Mouse (Mus musculus) hindbrain, embryonic 14.5 days (tissue): Measurements from ENCODE around the gene Gpr19. TPM values are rescaled to one million over a fixed set of nuclear protein-coding genes. Genes with fewer than 3 reads are reported as not detected.
A peak's percentile ranks its signal among the peaks of the same experiment; 100 is the strongest.

Source experiments
- ATAC-seq: fragments of 200-750 bp; cut with Nextera tagmentation; 2 replicates; pipeline ENCODE4 v1.8.0; 2017; ENCODE audit warnings: moderate number of reproducible peaks, mild to moderate bottlenecking, moderate TSS enrichment, moderate library complexity; ENCODE audit not compliant: low FRiP score
- DNase-seq: peaks from one replicate; pipeline ENCODE4 v3.0.0-alpha.2; 2015; ENCODE audit warnings: low spot score
- H3K27ac ChIP-seq: fragments of 300-500 bp; sonication (generic); 2 replicates; pipeline ENCODE4 v1.5.1; 2014; ENCODE audit warnings: mild to moderate bottlenecking, moderate library complexity
- H3K27me3 ChIP-seq: fragments of 300-500 bp; sonication (generic); 2 replicates; pipeline ENCODE4 v1.6.1; 2014; ENCODE audit warnings: mild to moderate bottlenecking, low read length, mixed read lengths; ENCODE audit not compliant: control insufficient read depth, insufficient read depth
- H3K36me3 ChIP-seq: fragments of 300-500 bp; sonication (generic); replicated peaks from 2 replicates; pipeline ENCODE4 v1.6.1; 2014; ENCODE audit not compliant: control insufficient read depth, insufficient read depth
- H3K4me1 ChIP-seq: fragments of 300-500 bp; sonication (generic); replicated peaks from 2 replicates; pipeline ENCODE4 v1.6.1; 2014; ENCODE audit warnings: antibody characterized with exemption, low read length, mixed read lengths; ENCODE audit not compliant: control insufficient read depth, insufficient read depth
- H3K4me2 ChIP-seq: fragments of 300-500 bp; sonication (generic); replicated peaks from 2 replicates; pipeline ENCODE4 v1.6.1; 2014; ENCODE audit warnings: mild to moderate bottlenecking, moderate library complexity
- H3K4me3 ChIP-seq: fragments of 300-500 bp; sonication (generic); replicated peaks from 2 replicates; pipeline ENCODE4 v1.5.1; 2014; ENCODE audit warnings: mild to moderate bottlenecking, low read length
- H3K9ac ChIP-seq: fragments of 300-500 bp; sonication (generic); 2 replicates; pipeline ENCODE4 v1.6.1; 2014
- H3K9me3 ChIP-seq: fragments of 300-500 bp; sonication (generic); 2 replicates; pipeline ENCODE4 v1.6.1; 2016; ENCODE audit warnings: low read length; ENCODE audit not compliant: control insufficient read depth
- WGBS: fragments of 180-500 bp; shearing (Covaris S2); extraction: QIAGEN DNeasy Blood & Tissue Kit; methylation state at CpG from one replicate; pipeline ENCODE4 v1.1.7; 2014; 5-methylcytosine and 5-hydroxymethylcytosine counted together
- polyA plus RNA-seq: library from polyadenylated mRNA; unstranded; fragments of >200 nt; fragmentation: Nextera tagmentation; extraction: Ambion mirVana; gene quantifications from 2 replicates; pipeline ENCODE4 v1.2.1, GENCODE M21; 2014

Gpr19 gene
- polyA plus RNA-seq, 1 experiment from 2014 or later, result 34.0 TPM

GRCm38 (mm10) chr6:134885515-134885914 is 12.9 kb downstream of the Gpr19 start:
- H3K4me2 ChIP-seq, result peak overlapping the region; percentile 61
- H3K9ac ChIP-seq, result no peak overlapping the region
- peaks cover 50% of the 10 kb centered on the region for H3K4me1 ChIP-seq
- WGBS, result 96% methylated on average over 2 of the region's 2 CpGs
- no peak overlapping the region; the same call in 1 of the 2 replicates for H3K4me3 ChIP-seq
- ATAC-seq (no peak), DNase-seq (no peak)
- H3K9me3 ChIP-seq, result no peaks in the 10 kb centered on the region
- H3K36me3 ChIP-seq, result no peaks in the 10 kb centered on the region
- H3K27me3 ChIP-seq, result no peaks in the 10 kb centered on the region
- no peak overlapping the region for H3K27ac ChIP-seq

GRCm38 (mm10) chr6:134883661-134884060 is 14.7 kb downstream of the Gpr19 start:
- no peak for ATAC-seq
- H3K4me1 ChIP-seq, result peaks cover 40% of the 10 kb centered on the region

DNA sequence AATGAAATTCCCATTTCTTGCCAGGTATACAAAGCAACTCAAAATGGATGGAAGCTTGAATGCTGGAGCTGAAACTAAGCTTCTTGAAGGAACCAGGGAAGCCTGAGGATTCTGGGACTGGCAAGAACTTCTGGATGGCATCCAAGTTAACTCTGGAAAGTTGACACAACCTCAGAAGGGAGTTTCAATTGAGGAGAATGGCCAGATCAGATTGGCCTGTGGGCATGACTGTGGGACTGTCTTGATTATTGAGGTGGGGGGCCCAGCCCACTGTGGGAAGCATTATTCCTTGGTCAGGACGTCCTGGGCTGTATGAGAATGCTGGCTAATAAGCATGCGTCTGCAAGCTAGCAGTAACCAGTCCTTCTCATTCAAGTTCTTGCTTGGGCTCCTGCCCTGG is 18.3 kb downstream of the Gpr19 start:
- Histone ChIP-seq H3K27ac (no peak overlapping the region), H3K9ac (no peak overlapping the region), H3K27me3 (no peaks in the 10 kb centered on the region), H3K4me2 (no peak overlapping the region), H3K9me3 (no peaks in the 10 kb centered on the region), H3K4me3 (no peak overlapping the region), H3K36me3 (peaks cover 13% of the 10 kb centered on the region), H3K4me1 (peaks cover 20% of the 10 kb centered on the region)
- DNase-seq, result no peak
- no peak for ATAC-seq
- WGBS, result 53% methylated on average over 2 of the region's 2 CpGs

More at GRCm38 (mm10) chr6:134883661-134884060, 14.7 kb downstream of the Gpr19 start:
- H3K9ac ChIP-seq, result no peak overlapping the region
- H3K27me3 ChIP-seq, result no peaks in the 10 kb centered on the region
- H3K4me2 ChIP-seq, result no peak overlapping the region
- WGBS, result 85% methylated on average over 4 of the region's 4 CpGs
- H3K9me3 ChIP-seq, result no peaks in the 10 kb centered on the region
- DNase-seq, result no peak
- H3K27ac ChIP-seq, result no peak overlapping the region
- H3K36me3 ChIP-seq, result no peaks in the 10 kb centered on the region
- no peak overlapping the region for H3K4me3 ChIP-seq

GRCm38 (mm10) chr6:134879556-134879955 is 18.8 kb downstream of the Gpr19 start:
- H3K9ac ChIP-seq, result no peak overlapping the region
- H3K27ac ChIP-seq, result no peak overlapping the region
- H3K4me2 ChIP-seq, result no peak overlapping the region
- peaks cover 15% of the 10 kb centered on the region; the same call in 1 of the 2 replicates for H3K4me1 ChIP-seq
- DNase-seq, result no peak
- H3K4me3 ChIP-seq, result no peak overlapping the region
- peaks cover 17% of the 10 kb centered on the region for H3K36me3 ChIP-seq
- H3K9me3 ChIP-seq, result no peaks in the 10 kb centered on the region
- no peak for ATAC-seq
- no peaks in the 10 kb centered on the region for H3K27me3 ChIP-seq
- WGBS, result 86% methylated on average over 5 of the region's 5 CpGs

DNA sequence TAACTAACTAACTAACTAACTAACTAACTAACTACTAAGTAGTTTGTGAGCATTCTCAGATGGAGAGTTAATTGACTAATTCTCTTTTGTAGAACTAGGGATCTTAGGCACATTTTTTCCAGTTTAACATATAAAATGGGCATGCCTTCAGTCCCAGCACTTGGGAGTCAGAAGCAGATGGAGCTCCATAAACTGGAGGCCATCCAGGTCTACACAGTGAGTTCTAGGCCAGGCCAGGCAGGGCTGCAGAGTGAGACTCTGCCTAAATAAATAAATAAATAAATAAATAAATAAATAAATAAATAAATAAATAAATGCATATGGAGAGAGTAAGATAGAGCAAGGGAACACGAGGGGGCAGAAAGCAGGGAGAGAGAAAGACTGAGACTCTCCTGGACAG is 20.5 kb downstream of the Gpr19 start:
- DNase-seq (no peak), ATAC-seq (no peak)
- H3K9ac ChIP-seq, result no peak overlapping the region

GRCm38 (mm10) chr6:134877276-134877675 is 21.1 kb downstream of the Gpr19 start:
- Histone ChIP-seq H3K4me2 (no peak overlapping the region), H3K27ac (no peak overlapping the region), H3K9ac (no peak overlapping the region), H3K27me3 (no peaks in the 10 kb centered on the region), H3K36me3 (peaks cover 24% of the 10 kb centered on the region), H3K4me1 (peaks cover 7% of the 10 kb centered on the region; the same call in 1 of the 2 replicates), H3K9me3 (no peaks in the 10 kb centered on the region), H3K4me3 (no peak overlapping the region)
- WGBS, result 96% methylated on average over 4 of the region's 4 CpGs
- ATAC-seq (no peak), DNase-seq (no peak)

More for the DNA sequence above, 20.5 kb downstream of the Gpr19 start:
- no peak overlapping the region for H3K4me2 ChIP-seq
- no peaks in the 10 kb centered on the region for H3K9me3 ChIP-seq
- H3K27ac ChIP-seq, result no peak overlapping the region
- H3K4me3 ChIP-seq, result no peak overlapping the region
- H3K4me1 ChIP-seq, result peaks cover 7% of the 10 kb centered on the region; the same call in 1 of the 2 replicates
- peaks cover 24% of the 10 kb centered on the region for H3K36me3 ChIP-seq
- no peaks in the 10 kb centered on the region for H3K27me3 ChIP-seq
- 72% methylated on average over 1 of the region's 1 CpGs for WGBS

DNA sequence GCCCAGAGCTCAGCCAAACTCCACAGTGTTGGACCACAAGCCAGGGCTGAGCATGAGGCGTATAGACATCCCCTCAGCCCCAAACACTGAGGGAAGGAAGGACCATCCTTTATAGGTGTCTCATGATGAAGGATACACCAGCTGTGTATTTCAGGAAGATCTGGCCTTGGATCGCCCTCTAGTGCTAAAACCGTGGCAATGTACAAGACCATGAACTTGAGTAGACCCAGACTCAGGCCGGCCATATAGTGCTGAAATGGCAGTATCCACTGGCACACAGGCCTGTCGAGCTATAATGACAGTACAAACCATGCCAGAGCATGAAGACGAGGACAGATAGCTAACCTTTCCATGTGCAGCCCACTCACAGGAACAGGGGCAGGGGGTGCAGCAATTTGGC is 21.6 kb downstream of the Gpr19 start:
- peaks cover 24% of the 10 kb centered on the region for H3K36me3 ChIP-seq
- no peak overlapping the region for H3K9ac ChIP-seq
- H3K4me3 ChIP-seq, result no peak overlapping the region
- peaks cover 7% of the 10 kb centered on the region; the same call in 1 of the 2 replicates for H3K4me1 ChIP-seq
- H3K27ac ChIP-seq, result no peak overlapping the region
- DNase-seq, result no peak
- ATAC-seq, result no peak
- no peak overlapping the region for H3K4me2 ChIP-seq
- H3K27me3 ChIP-seq, result no peaks in the 10 kb centered on the region
- H3K9me3 ChIP-seq, result no peaks in the 10 kb centered on the region
- WGBS, result 82% methylated on average over 6 of the region's 6 CpGs

DNA sequence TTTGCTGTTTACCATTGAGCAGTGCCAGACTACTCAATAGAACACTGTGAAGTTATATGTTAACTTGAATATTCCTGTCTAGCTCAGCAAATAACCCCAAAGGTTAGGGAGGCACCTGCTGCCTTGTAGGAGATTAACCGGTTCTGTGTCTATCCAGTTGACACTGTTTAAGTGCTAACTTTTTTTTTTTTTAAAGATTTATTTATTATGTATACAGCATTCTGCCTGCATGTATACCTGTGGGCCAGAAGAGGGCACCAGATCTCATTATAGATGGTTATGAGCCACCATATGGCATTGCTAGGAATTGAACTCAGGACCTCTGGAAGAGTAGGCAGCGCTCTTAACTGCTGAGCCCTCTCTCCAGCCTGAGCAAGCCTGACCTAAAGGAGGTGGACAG is 25.4 kb downstream of the Gpr19 start:
- Histone ChIP-seq H3K9ac (no peak overlapping the region), H3K27ac (no peak overlapping the region), H3K4me1 (no peaks in the 10 kb centered on the region), H3K4me2 (no peak overlapping the region), H3K27me3 (no peaks in the 10 kb centered on the region), H3K36me3 (peaks cover 57% of the 10 kb centered on the region), H3K9me3 (no peaks in the 10 kb centered on the region), H3K4me3 (no peak overlapping the region)
- ATAC-seq, result no peak
- DNase-seq, result no peak
- 92% methylated on average over 2 of the region's 2 CpGs for WGBS

DNA sequence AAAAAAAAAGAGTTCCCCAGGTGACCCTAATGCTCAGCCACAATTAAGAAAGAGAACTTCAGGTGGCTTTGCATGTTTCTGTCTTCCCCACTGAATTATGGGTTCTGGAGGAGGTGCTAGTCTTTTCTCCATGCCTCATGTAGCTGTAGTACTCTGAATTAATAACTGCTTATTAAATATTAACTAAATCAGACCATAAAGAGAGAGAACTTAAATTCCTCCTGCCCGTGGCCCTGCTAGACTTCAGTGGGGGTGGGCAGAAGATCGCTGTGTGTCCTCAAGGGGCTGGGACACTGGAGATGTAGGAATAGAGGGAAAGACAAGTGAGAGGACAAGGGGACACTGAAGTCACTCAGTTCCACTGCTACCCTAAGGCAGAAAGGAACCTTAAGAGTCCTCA is 26.1 kb downstream of the Gpr19 start:
- ATAC-seq (no peak), DNase-seq (no peak)
- H3K4me2 ChIP-seq, result no peak overlapping the region
- no peaks in the 10 kb centered on the region for H3K4me1 ChIP-seq
- H3K4me3 ChIP-seq, result no peak overlapping the region
- H3K9me3 ChIP-seq, result no peaks in the 10 kb centered on the region
- 91% methylated on average over 2 of the region's 2 CpGs for WGBS
- peaks cover 65% of the 10 kb centered on the region for H3K36me3 ChIP-seq
- H3K27ac ChIP-seq, result no peak overlapping the region
- no peak overlapping the region for H3K9ac ChIP-seq
- H3K27me3 ChIP-seq, result no peaks in the 10 kb centered on the region

DNA sequence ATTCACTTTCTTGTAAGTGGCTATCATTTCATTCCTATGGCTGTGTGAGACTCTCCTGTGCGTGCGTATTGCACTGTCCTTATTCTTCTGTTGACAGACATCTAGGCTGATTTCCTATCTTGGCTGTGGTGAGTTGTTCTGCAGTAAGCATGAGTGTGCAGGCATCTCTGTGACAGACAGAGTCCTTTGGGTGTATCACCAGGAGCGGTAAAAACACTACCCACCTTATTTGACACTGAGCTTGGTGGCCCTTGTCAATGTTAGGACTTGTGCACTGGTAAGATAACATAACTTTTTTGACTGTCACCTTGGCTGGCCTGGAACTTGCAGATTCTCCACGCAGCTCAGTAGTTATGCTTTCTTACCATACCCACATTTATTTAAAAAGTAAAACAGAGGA is 27.5 kb downstream of the Gpr19 start:
- Histone ChIP-seq H3K9me3 (no peaks in the 10 kb centered on the region), H3K36me3 (peaks cover 64% of the 10 kb centered on the region), H3K4me3 (no peak overlapping the region), H3K9ac (no peak overlapping the region), H3K4me1 (no peaks in the 10 kb centered on the region), H3K27ac (no peak overlapping the region), H3K4me2 (no peak overlapping the region), H3K27me3 (no peaks in the 10 kb centered on the region)
- DNase-seq (no peak), ATAC-seq (no peak)
- WGBS, result 96% methylated on average over 4 of the region's 4 CpGs
